Mouse (Mus musculus): ENCODE data around the gene Tmem176a.

Gene Tmem176a

DNA sequence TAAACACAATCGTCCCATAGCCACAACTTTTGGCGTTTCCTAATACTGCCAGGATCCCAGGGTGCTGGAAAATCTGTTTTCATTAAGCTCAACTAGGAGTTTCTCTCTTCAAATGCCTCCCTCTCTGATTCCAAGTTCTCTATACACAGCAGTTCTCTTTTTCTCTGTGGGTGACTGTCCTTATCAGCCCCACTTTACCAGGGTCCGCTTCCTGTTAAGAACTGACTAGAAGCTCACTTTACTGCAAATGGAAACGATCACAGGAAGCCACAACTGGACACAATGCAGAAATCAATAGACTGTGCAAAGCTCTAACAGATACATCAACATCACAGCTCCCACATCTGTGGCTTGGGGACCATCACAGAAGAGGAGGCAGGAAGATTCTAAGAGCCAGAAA, 53.5 kb downstream of the Tmem176a start:
- no peak for DNase-seq (ENCODE audit: low read depth, low spot score)

DNA sequence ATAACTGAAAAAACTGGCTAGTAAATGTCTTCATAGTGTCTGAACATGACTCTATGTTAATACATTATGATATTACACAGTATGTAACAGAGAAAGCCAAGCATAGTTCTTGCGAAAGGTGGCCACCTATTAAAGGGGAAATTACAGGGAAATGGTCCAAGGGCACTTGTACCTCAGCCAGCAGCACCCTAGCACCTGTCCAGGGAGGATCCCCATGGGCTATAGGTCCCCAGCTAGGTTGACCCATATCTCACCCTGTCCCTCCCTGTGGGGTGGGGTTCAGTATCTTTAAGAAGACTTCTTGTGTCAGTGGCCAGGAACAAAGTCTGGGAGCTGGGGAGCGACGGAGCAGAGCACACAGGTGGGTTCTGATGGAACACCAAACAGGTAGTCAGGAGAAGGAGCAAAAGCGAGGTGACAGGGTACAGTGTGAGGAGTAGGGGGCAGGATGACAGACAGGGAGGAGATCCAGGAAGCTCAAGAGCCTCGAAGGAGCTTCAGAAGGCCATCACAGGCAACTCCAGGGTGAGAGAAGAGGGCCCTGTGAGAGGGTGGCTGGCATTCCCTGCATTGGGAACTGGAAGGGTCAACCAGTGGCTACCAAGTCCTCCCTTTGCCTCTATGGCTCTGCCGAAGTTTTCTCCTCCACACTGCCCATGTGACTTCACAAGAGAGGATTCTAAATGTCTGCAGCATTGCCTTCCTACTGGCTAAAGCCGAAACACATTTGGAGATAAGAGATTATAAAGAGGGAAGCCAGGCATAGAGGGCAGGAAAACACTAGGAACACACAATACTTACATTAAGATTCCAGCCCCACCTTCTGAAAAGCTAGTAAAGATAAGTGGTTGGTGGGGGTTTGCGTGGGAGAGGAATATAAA, 54.5 kb downstream of the Tmem176a start:
- no peak for DNase-seq (ENCODE audit: low read depth, low spot score)

DNA sequence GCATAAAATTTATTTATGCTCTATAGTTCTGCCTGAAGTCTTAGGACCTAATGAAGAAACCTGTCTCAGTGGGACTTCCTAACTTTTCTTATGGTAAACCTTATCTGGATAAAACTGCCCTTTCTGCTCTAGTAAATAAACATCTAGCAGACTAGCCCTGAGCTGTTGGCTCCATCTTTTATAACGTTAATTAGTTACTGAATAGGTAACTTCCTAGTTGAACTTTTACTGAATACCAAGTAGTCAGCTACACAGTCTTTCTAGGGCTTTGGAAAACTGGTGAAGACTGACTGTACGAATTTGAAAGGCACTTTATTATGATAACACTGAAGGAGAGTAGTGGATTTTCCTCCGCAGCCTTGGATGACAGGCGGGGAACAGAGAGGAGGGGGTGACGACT, 55.2 kb downstream of the Tmem176a start:
- no peak for DNase-seq (ENCODE audit: low read depth, low spot score)

Data from retina, adult 2 months (tissue).